Mouse (Mus musculus): ENCODE data around the gene Ccr10. TPM values are rescaled to one million over a fixed set of nuclear protein-coding genes. Genes with fewer than 3 reads are reported as not detected.
"Not testable (repeated sequence)": the region's sequence is repeated elsewhere in the genome, so short reads cannot be mapped to it uniquely, and the experiment has no call there.

Ccr10 gene
- polyA plus RNA-seq, 1 experiment from 2014 or later = 0.33 TPM

DNA sequence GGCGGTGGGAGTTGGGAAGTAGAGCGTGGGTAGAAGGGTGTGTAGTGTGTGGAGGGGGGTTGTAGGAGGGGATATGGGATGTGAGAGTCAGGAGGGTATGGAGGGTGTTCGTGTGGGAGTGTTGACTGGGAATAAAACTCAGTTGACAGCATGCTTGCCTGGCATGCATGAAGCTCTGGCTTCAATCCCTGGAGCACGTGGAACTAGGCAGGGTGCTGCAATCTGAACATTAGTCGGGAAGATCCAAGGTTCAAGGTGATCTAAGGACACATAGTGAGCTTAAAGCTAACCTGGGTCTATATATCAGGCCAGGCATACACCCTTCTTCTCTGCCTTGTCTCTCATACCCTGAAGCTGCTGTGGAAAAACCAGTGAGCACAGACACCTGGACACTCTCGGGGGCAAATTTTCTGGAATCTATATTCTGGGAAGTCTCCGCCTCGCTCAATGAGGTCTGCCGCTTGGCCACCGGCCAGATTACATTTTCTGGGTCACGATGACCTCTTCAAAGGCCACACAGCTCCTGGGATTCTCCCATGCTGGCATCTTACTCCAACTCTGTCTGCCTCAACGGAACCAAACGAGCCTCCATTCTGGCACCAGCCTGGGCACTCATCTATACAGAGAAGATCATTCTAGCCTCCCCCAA lies 40.9 kb downstream of the Ccr10 start:
- H3K4me1 ChIP-seq (ENCODE audit: control insufficient read depth, insufficient read depth, low read length) = peaks cover 8% of the 10 kb centered on the region
- H3K4me2 ChIP-seq (replicated peaks; ENCODE audit: low read depth, low read length) = no peak overlapping the region
- no peaks in the 10 kb centered on the region for H3K36me3 ChIP-seq (ENCODE audit: control insufficient read depth, insufficient read depth, low read length)
- H3K4me3 ChIP-seq (ENCODE audit: low read depth, low read length) = no peak overlapping the region
- no peak for ATAC-seq (ENCODE audit: insufficient number of reproducible peaks, insufficient read depth, low FRiP score, low read depth)
- H3K9me3 ChIP-seq (ENCODE audit: control insufficient read depth, low read depth, low read length) = no peaks in the 10 kb centered on the region
- H3K9ac ChIP-seq (replicated peaks; ENCODE audit: low read depth, low read length) = no peak overlapping the region
- WGBS = 77% methylated on average over 13 of the region's 13 CpGs
- H3K27ac ChIP-seq (ENCODE audit: low read length) = no peak overlapping the region
- H3K27me3 ChIP-seq (ENCODE audit: control insufficient read depth, insufficient read depth, low read length) = no peaks in the 10 kb centered on the region

DNA sequence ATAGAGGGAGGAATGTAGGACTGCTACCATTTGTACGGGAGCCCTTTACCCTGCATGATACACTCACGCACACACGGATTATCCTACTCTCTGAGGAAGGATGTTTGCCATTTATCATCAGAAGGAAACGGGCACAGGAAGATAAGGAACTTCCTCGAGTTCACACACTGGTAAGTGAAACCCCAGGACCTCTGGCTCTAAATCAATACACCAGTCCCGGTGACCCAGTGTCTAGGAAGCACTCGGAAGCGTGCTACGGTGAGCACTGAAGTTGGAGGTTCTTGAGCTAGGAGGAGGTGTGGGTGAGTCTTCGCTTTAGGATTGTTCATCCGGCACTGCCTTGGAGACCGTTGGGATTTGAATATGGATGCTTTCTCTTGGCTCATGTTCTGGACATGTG lies 42.2 kb downstream of the Ccr10 start:
- Histone ChIP-seq H3K4me2 (replicated peaks; ENCODE audit: low read depth, low read length) (no peak overlapping the region), H3K4me3 (ENCODE audit: low read depth, low read length) (no peak overlapping the region), H3K9me3 (ENCODE audit: control insufficient read depth, low read depth, low read length) (no peaks in the 10 kb centered on the region), H3K9ac (replicated peaks; ENCODE audit: low read depth, low read length) (no peak overlapping the region), H3K27ac (ENCODE audit: low read length) (no peak overlapping the region), H3K4me1 (ENCODE audit: control insufficient read depth, insufficient read depth, low read length) (peaks cover 5% of the 10 kb centered on the region; the same call in 1 of the 2 replicates), H3K27me3 (ENCODE audit: control insufficient read depth, insufficient read depth, low read length) (no peaks in the 10 kb centered on the region), H3K36me3 (ENCODE audit: control insufficient read depth, insufficient read depth, low read length) (no peaks in the 10 kb centered on the region)
- ATAC-seq (ENCODE audit: insufficient number of reproducible peaks, insufficient read depth, low FRiP score, low read depth) = no peak
- WGBS = 51% methylated on average over 12 of the region's 12 CpGs

DNA sequence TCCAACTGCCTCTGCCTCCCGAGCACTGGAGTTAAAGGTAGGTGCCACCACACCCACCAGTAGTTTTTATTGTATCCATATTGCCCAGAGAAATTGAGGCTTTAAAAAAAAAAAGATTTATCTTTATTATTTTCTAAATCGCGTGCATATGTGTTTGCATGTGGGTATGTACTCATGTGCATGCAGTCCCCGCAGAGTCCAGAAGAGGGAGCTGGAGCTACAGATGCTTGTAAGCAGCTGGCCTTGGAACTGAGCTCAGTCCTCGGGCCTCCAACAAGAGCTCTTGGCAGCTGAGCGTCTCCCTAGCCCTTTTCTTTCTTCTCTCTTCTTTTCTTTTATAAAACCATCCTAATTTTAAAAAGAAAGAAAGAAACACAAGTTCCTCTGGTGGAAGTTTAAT lies 43.5 kb downstream of the Ccr10 start:
- no peak overlapping the region for H3K9ac ChIP-seq (replicated peaks; ENCODE audit: low read depth, low read length)
- 92% methylated on average over 6 of the region's 6 CpGs for WGBS
- no peak overlapping the region for H3K4me2 ChIP-seq (replicated peaks; ENCODE audit: low read depth, low read length)
- peaks cover 5% of the 10 kb centered on the region; the same call in 1 of the 2 replicates for H3K4me1 ChIP-seq (ENCODE audit: control insufficient read depth, insufficient read depth, low read length)
- H3K9me3 ChIP-seq (ENCODE audit: control insufficient read depth, low read depth, low read length) = no peaks in the 10 kb centered on the region
- ATAC-seq (ENCODE audit: insufficient number of reproducible peaks, insufficient read depth, low FRiP score, low read depth) = no peak
- H3K36me3 ChIP-seq (ENCODE audit: control insufficient read depth, insufficient read depth, low read length) = peaks cover under 1% of the 10 kb centered on the region; the same call in 1 of the 2 replicates
- H3K4me3 ChIP-seq (ENCODE audit: low read depth, low read length) = no peak overlapping the region
- H3K27ac ChIP-seq (ENCODE audit: low read length) = no peak overlapping the region
- no peaks in the 10 kb centered on the region for H3K27me3 ChIP-seq (ENCODE audit: control insufficient read depth, insufficient read depth, low read length)

DNA sequence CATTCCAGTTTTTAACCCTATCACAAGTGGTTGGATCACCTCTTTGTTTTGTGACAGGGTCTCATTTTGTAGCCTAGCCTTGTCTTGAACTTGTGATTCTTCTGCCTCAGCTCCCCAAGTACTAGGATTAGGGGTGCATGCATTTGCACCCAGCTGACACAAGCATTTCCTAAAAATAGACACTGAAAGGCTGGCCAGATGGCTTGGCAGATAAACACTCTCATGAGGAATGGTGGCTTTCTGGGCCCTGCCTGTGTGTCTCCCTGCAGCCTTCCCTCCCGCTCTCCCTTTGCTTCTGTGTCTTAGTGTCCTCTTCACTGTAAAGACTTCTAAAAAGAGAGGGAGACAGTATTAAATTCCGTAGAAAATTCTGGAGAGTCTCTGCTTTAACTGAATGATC lies 44.1 kb downstream of the Ccr10 start:
- WGBS = 83% methylated on average over 2 of the region's 2 CpGs
- Histone ChIP-seq H3K27me3 (ENCODE audit: control insufficient read depth, insufficient read depth, low read length) (no peaks in the 10 kb centered on the region), H3K9ac (replicated peaks; ENCODE audit: low read depth, low read length) (no peak overlapping the region), H3K36me3 (ENCODE audit: control insufficient read depth, insufficient read depth, low read length) (peaks cover 5% of the 10 kb centered on the region; the same call in 1 of the 2 replicates), H3K4me1 (ENCODE audit: control insufficient read depth, insufficient read depth, low read length) (peaks cover 5% of the 10 kb centered on the region; the same call in 1 of the 2 replicates), H3K4me3 (ENCODE audit: low read depth, low read length) (no peak overlapping the region), H3K27ac (ENCODE audit: low read length) (no peak overlapping the region), H3K4me2 (replicated peaks; ENCODE audit: low read depth, low read length) (no peak overlapping the region), H3K9me3 (ENCODE audit: control insufficient read depth, low read depth, low read length) (no peaks in the 10 kb centered on the region)
- no peak for ATAC-seq (ENCODE audit: insufficient number of reproducible peaks, insufficient read depth, low FRiP score, low read depth)

DNA sequence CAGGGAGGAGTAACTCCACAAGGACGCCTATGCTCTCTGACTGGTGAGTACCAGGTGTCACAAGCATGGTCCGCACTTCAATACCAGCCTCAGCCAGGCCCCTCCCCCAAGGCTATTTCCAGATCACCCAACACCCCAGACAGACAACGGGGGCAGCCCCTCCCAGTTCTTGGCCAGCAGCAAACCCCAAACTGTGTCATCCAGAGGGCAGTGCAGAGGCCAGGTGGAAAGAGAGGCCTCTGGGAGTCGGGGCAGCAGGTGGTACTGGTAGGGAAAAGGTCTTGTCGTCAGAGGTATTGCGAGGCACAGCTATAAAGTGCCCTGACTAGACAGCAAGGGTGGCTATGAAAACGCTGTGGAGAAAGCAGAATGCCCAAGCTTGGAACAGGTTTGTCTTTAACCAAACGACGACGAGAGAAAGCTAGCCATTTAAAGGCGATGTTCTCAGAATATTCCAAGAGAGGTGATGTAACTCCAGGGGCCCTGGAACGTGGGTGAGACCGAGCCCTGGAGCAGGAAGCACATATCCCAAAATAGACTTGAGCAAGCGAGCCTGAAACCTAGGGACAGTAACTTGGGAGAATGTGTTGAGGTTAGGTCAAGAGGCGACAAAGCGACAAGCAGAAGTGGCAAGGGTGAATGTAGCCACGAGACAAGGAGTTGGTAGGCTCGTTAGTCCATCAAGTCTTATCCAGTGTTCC lies 45.0 kb downstream of the Ccr10 start:
- no peak for ATAC-seq (ENCODE audit: insufficient number of reproducible peaks, insufficient read depth, low FRiP score, low read depth)
- Histone ChIP-seq H3K4me1 (ENCODE audit: control insufficient read depth, insufficient read depth, low read length) (peaks cover 5% of the 10 kb centered on the region; the same call in 1 of the 2 replicates), H3K4me3 (ENCODE audit: low read depth, low read length) (no peak overlapping the region), H3K36me3 (ENCODE audit: control insufficient read depth, insufficient read depth, low read length) (peaks cover 9% of the 10 kb centered on the region; the same call in 1 of the 2 replicates), H3K27ac (ENCODE audit: low read length) (no peak overlapping the region), H3K27me3 (ENCODE audit: control insufficient read depth, insufficient read depth, low read length) (no peaks in the 10 kb centered on the region), H3K9ac (replicated peaks; ENCODE audit: low read depth, low read length) (no peak overlapping the region), H3K4me2 (replicated peaks; ENCODE audit: low read depth, low read length) (no peak overlapping the region), H3K9me3 (ENCODE audit: control insufficient read depth, low read depth, low read length) (no peaks in the 10 kb centered on the region)
- 45% methylated on average over 18 of the region's 18 CpGs for WGBS

DNA sequence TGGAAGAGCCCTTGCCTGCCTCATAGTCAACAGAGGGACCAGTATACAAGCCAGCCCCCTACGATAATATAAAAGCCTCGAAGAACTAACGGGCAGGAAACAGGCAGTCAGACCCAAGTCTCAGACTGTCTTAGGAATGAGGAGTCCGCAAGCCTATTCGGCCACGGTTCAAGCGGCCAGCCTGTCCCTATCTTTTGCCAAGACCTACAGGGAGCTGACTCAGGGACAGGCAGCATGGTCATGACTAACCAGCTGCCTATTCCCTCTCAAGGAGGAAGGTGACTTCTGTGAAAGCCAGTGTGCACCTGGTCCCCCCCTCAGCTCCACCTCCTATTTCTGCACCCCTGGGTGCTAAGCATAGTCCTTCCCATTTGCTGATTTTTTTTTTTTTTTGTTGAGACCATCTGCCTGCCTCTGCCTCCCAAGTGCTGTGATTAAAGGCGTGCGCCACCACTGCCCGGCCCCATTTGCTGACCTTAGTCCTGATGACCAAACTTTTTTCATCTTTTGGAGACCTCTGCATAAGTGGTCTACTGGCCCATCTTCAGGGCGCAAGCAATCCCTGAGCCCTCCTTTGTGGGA lies 46.2 kb downstream of the Ccr10 start:
- no peaks in the 10 kb centered on the region for H3K27me3 ChIP-seq (ENCODE audit: control insufficient read depth, insufficient read depth, low read length)
- H3K36me3 ChIP-seq (ENCODE audit: control insufficient read depth, insufficient read depth, low read length) = peaks cover 9% of the 10 kb centered on the region; the same call in 1 of the 2 replicates
- H3K4me2 ChIP-seq (replicated peaks; ENCODE audit: low read depth, low read length) = no peak overlapping the region
- no peak overlapping the region for H3K9ac ChIP-seq (replicated peaks; ENCODE audit: low read depth, low read length)
- no peaks in the 10 kb centered on the region for H3K9me3 ChIP-seq (ENCODE audit: control insufficient read depth, low read depth, low read length)
- H3K4me1 ChIP-seq (ENCODE audit: control insufficient read depth, insufficient read depth, low read length) = peaks cover 5% of the 10 kb centered on the region; the same call in 1 of the 2 replicates
- H3K4me3 ChIP-seq (ENCODE audit: low read depth, low read length) = no peak overlapping the region
- no peak overlapping the region for H3K27ac ChIP-seq (ENCODE audit: low read length)
- no peak for ATAC-seq (ENCODE audit: insufficient number of reproducible peaks, insufficient read depth, low FRiP score, low read depth)
- WGBS = 90% methylated on average over 11 of the region's 11 CpGs

DNA sequence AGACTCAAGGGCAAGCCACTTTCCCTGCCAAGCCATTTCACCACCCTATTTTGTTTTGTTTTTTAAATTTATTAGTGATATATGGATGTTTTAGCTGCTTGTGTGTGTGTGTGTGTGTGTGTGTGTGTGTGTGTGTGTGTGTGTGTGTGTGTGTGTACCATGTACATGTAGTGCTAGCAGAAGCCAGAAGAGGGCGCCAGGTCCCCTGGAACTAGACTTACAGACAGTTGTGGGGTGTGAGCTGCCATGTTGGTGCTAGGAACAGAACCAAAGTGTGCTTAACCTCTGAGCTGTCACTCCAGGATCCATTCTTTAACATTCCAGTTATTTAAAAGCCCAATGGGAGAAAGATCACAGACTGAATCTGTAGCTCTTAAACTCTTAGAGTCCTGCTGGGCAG lies 48.2 kb downstream of the Ccr10 start:
- Histone ChIP-seq H3K4me2 (replicated peaks; ENCODE audit: low read depth, low read length) (no peak overlapping the region), H3K27me3 (ENCODE audit: control insufficient read depth, insufficient read depth, low read length) (no peaks in the 10 kb centered on the region), H3K27ac (ENCODE audit: low read length) (no peak overlapping the region), H3K4me1 (ENCODE audit: control insufficient read depth, insufficient read depth, low read length) (peaks cover 5% of the 10 kb centered on the region; the same call in 1 of the 2 replicates), H3K4me3 (ENCODE audit: low read depth, low read length) (no peak overlapping the region), H3K36me3 (ENCODE audit: control insufficient read depth, insufficient read depth, low read length) (peaks cover 12% of the 10 kb centered on the region; the same call in 1 of the 2 replicates), H3K9ac (replicated peaks; ENCODE audit: low read depth, low read length) (no peak overlapping the region), H3K9me3 (ENCODE audit: control insufficient read depth, low read depth, low read length) (no peaks in the 10 kb centered on the region)
- no peak for ATAC-seq (ENCODE audit: insufficient number of reproducible peaks, insufficient read depth, low FRiP score, low read depth)
- WGBS = 63% methylated on average over 1 of the region's 1 CpGs

DNA sequence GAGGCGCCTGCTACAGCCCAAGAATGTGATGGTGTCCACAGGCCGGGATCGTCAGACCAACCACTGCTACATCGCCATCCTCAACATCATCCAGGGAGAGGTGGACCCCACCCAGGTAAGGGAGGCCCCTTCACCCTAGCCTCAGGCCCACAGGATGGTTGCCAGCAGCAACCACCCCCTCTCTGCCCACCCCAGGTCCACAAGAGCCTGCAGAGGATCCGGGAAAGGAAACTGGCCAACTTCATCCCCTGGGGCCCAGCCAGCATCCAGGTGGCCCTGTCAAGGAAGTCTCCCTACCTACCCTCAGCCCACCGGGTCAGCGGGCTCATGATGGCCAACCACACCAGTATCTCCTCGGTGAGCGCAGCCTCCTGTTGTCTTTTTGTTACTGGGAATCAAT lies 50.2 kb downstream of the Ccr10 start:
- ATAC-seq (ENCODE audit: insufficient number of reproducible peaks, insufficient read depth, low FRiP score, low read depth); H3K9ac ChIP-seq (replicated peaks; ENCODE audit: low read depth, low read length); H3K4me2 ChIP-seq (replicated peaks; ENCODE audit: low read depth, low read length); H3K27me3 ChIP-seq (ENCODE audit: control insufficient read depth, insufficient read depth, low read length); H3K27ac ChIP-seq (ENCODE audit: low read length); H3K4me1 ChIP-seq (ENCODE audit: control insufficient read depth, insufficient read depth, low read length); H3K9me3 ChIP-seq (ENCODE audit: control insufficient read depth, low read depth, low read length); H3K4me3 ChIP-seq (ENCODE audit: low read depth, low read length): not testable (repeated sequence)
- 94% methylated on average over 7 of the region's 9 CpGs for WGBS
- H3K36me3 ChIP-seq (ENCODE audit: control insufficient read depth, insufficient read depth, low read length) = peaks cover 12% of the 10 kb centered on the region; the same call in 1 of the 2 replicates

Data from stomach, embryonic 14.5 days (tissue).